Mouse (Mus musculus) ES-CJ7 (cell line): Measurements from ENCODE around the gene Rnd3.
A peak's percentile ranks its signal among the peaks of the same experiment; 100 is the strongest.

Experiments used
- DNase-seq: peaks from one replicate; pipeline ENCODE4 v3.0.0; 2011; ENCODE audit warnings: low read depth, low spot score

Rnd3 gene

DNA sequence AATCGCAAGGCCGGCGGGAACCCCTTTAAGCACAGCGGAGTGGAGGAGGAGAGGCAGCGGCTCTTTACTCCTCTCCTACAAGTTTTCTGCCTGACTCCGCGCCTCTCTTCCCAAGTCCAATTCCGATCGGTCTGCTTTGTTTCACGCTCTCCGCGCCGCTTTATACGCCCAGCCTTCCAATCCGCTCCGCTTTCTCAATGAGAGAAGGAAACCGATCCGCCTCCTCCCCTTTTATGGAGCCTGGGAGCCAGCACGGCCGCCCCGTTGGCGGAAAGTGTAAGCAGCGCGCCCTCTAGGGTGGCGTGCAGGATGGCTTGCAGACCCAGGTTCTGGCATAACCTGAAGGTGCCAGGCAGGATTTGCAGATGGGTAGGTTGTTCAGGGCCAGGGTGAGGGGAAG lies at the start of gene Rnd3:
Rnd3 (minus strand) TSS at position 137 of the 400 bp plus-strand sequence.
- peak; percentile 95 for DNase-seq

DNA sequence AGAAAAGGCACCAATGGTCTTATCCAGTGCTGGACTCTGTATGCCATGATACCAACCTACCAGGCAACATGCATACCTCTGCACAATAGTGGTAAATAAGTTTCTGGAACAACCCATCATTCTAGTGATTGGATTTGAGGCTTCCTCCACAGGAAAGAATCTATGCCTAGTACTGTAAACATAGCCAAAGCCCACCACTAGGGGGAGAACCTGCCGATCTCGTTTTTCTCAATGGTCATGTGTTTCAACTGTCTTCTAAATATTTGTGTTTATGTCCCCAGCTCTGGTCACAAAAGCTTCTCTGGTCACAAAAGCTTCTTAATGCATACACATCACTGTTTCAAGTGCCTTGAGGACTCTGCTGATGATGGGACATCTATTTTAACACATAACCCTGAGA lies 43.4 kb upstream of the Rnd3 start:
- peak; percentile 37 for DNase-seq

GRCm38 (mm10) chr2:51185762-51186161 lies 36.9 kb upstream of the Rnd3 start:
- no peak for DNase-seq

DNA sequence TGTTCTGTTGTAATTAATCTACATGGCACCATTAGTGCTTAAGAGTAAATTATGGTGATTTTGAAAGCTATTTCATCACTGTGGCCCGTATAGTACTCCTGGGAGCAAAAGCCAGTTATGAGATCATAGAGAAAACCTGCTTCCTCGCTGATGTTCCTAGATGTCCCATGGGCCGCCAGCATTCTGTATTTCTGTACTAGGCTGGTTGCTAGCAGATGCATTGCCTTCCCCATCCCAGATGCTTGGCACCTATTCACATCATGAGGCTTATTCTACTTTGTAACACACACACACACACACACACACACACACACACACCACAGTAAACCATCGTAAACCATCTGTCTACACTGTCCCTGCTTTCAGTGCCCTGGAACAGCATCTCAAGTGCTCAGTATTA lies 34.1 kb upstream of the Rnd3 start:
- DNase-seq: no peak

DNA sequence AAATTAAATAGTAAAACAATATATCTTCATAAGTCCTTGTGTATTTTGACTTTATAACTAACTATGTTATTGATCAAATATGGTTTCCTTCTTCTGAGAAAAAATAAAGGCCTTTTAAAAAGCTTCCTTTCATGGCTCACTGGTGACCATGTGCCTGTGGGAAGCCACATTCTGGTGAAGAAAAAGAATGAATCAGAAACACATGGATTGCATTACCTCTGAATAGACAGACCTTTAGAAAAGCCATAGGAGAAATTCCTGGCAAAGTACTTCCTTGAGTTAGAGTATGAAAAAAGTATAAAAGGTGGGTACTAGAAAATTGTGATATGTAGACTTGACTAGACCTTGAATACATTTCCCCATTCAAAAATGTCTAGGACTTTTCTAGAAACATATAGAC lies 32.5 kb upstream of the Rnd3 start:
- no peak for DNase-seq

DNA sequence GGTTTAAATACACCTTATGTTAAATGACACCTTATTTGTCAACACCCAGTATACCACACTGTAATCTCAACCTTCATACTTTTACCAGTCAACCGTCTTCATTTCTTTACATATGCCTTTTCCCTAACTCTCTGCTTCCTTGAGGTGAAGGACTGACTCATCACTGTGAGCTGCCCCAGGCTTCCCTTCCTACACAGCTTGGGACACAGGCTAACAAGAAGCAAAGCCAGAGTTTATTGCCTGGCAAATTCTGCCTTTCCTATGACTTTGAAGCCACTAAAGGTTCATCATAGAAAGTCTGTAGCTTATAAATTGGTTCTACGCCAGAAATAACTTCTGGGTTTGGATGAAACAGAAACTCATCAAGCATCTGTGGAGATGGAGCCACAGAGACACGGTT lies 30.2 kb upstream of the Rnd3 start:
- DNase-seq: no peak

DNA sequence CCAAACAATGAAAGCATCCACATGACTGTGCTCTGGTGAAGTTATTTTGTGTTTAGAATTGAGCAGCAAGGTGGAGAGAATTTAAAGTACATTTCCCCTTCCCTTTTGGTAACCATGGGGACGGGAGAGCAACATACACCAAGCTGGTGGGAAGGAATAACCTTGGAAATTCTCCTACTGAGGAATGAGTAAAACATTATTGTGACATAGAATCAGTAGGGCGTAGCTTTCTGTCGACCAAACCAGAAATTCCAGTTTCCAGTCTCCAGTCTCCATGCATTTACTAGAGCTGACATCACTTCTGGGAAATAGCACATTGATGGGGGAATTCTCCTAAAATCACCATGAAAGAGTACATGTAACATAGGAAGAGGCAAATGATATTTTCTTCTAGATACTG lies 28.7 kb upstream of the Rnd3 start:
- no peak for DNase-seq

GRCm38 (mm10) chr2:51175276-51175675 lies 26.4 kb upstream of the Rnd3 start:
- DNase-seq: no peak

DNA sequence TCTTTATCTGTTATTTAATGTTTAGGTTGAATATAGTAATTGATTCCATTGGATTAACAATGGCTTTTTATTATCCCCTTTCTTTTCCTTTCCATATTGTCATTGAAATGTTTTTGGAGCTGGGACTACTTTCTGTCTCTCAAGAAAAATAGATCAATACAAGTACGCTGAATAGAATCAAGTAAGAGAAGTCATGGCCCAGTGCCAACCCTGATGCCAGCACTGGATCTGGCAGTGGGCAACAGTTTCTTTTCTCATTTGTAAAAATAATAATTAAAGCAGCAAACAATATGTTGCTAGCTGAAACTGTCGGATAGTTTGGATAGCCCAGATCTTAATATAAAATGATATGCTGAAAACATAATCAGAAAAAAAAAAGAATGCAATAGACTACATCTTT lies 12.2 kb upstream of the Rnd3 start:
- DNase-seq: no peak

DNA sequence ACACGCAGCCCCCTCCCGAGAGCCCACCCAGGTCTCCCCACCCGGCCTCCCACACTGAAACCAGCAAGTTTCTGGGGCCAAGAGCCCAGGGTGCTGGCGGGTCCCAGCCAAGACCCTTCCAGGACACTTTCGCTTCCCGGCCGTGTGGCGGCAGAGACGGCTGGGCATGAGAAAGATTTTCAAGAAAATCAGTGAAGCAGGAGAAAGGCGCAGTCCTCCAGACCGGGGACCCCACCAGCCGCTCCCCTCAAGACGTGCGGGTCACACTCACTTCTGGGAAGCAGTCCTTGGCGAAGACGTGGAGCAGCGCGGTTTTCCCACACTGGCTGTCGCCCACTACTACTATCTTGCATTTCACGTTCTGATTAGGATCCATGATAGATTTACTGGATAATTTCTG lies 457 bp downstream of the Rnd3 start:
- DNase-seq: no peak

DNA sequence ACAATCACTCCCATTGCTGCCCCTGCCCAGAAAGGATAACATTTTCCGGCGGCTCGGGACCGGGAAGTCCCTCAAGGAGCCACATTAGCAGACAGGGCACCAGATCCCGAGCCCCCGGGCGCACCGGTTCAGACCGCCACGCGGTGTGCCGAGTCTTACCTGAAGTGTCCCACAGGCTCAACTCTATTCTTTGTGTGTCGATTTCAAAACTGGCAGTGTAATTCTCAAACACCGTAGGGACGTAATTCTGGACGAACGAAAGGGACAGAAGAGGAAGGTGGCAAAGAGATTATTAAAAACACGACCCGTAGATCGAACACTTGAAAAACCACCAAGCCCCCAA lies 875 bp downstream of the Rnd3 start:
- no peak for DNase-seq

DNA sequence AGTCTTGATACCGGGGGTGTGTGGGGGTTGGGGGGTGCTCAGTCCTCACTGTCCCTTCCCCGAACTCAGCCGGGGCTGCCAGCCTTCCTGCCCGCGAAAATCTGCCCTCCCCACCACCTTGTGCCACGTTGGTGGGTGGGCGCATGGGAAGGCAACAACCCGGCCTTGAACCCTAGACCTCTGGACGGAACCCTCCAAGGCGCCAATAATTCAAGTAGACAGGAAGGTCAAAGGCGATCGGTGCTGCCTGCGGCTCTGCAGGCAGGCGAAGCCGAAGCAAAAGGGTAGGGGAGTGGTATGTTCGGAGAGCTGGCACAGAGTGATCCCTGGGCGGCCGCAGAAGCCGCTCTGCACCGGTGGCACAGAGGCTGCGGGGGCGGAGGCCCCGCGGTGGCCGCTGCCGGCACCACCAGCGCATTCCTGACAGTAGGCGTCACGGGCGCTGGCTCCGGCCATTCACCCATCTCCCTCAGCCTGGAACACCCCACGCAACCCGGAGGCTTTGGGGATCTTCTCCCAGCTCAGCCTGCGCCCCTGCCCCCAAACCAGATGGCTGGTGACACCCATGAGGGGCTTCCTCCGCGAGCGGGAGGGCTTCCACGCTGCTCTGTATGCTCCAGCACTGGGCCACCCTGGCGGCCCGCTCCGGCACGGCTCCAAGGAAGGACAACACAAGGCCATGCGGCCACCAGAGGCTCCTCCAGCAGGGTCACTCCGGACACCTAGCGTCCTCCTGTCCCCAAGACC lies 1.4 kb downstream of the Rnd3 start:
- DNase-seq: peak; percentile 62

GRCm38 (mm10) chr2:51146871-51147317 lies 2.0 kb downstream of the Rnd3 start:
- peak; percentile 74 for DNase-seq

DNA sequence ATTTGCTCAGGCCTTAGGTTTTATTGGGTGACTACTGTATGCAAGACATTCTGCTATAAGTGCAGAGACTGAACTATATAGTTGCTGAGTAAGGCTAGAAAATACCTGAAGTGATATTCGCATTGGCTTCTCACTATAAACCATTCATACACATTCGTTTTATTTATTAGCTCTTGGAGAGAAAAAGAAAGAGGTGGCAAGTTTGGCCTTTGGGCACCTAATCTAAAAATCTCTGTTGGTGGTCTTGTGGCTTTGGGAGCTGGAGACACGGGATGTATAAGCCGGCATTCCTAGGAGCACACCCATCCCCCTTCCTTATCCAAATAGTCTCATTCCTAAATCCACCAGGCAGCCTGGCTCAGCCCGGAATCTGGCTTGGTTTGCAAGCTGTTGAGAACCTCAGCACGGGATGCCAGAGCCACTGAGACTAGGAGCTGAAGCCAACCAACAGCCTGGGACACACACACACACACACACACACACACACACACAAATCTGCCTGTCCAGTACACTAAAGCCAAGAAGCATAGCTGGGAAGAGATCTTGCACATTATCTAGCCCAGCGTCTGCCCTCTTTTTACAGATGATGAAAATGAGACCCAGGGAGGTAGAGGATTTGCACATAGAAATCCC lies 3.0 kb downstream of the Rnd3 start:
- peak; percentile 70 for DNase-seq

DNA sequence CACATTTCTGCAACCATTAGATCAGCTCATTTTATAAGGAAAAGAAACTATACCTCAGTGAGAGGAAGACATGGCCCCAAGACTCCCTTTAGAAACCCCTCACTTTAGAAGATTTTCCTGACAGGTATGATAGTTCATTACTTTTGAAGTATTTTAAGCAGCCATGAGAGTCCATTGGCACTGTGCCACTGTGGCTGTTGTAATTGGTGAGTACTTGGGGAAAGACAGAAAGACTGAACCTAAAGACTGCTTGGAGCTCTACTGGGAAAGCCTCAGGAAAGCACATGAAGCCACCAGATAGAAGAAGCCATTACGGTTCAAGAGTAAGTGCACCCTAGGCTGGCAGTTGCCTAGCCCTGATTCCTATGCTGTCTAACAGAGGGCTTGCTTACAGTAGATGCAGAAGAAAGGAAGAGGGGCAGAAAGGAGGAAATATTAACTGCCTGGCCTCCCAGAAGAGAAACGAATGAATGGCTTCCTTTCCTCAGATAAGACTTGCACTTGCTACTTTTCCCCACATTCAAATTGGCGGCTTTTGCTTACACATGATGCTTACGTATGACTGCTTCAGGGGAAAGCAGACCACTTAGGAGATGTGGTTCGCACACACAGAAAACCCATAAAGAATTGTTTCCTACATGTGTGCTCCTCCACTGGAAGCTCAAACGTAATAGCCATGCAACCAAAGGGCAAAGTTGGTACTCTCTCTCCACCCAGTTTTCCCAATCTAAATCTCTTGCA lies 4.4 kb downstream of the Rnd3 start:
- DNase-seq: no peak

DNA sequence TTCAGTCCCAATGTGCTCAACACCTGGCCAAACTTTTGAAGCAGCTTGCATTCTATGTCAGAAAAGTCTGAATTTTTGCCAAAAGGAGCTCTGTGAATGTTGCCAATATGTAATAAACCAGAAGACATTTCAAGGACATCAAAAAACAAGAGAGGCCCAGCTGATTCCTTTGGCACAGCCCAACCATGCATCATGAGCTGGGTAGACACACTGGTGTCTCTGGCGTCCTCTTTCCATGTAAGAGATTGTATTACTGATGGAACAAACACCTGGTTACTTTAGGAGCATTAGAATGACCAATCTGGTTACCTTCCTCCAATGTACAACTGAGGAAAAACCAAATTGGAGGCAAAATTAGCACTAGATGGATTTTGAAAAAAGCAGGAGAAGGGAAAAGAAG lies 6.5 kb downstream of the Rnd3 start:
- no peak for DNase-seq

DNA sequence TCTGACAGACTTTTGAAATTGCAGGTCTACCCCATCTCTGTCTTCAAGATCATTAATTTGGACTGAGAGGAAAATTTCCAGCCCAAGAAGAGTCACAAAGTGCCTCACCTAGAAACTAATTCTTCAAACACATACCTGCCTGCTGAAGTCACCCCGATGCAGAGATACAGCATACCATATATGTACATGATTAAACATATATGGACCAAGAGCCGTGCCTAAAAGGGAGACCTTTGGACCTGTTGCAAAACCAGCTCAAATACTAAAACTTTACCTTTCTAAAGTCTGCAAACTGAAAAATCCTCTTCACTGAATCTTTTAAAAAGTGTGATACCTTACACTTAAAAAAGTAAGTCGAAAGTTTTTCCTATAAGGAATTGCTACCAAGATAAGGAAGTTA lies 7.6 kb downstream of the Rnd3 start:
- no peak for DNase-seq

- DNase-seq: peak; percentile 85
Observed at GRCm38 (mm10) chr2:51140486-51140885, 8.4 kb downstream of the Rnd3 start.

GRCm38 (mm10) chr2:51139912-51140446 lies 8.9 kb downstream of the Rnd3 start:
- DNase-seq: no peak

DNA sequence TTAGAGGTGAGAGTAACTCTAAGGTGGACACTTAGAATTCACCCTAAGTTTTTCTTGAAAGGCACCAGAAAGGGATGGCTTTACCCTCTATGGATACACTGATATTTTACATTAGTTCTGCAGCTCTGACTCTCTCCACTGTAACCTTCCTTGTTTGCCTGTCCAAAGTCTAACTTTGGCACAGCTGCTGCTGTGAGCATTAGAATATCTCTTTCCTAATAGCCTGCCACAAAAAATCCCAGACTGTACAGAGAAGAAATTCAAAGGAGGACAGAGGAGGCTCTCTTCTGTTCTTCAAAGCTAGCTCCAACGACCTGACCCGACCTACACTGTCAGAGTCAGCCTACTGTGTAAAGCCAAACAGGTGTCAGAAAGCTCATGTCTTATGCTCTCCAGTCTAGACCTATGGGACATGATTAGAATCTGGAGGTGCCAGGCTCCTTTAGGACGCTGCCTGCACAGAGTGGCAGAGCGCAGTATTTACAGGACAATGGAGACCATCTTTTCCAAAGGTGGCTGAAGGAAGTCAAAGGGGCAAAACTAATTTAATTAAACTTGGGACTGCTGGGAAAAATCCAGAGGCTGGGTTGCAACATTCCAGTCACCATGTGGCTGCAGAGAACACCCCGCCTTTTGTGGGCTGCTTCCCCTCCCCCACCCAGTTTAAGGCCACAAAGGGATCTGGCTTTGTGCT lies 9.5 kb downstream of the Rnd3 start:
- DNase-seq: peak; percentile 91

GRCm38 (mm10) chr2:51137726-51138125 lies 11.2 kb downstream of the Rnd3 start:
- peak; percentile 42 for DNase-seq

DNA sequence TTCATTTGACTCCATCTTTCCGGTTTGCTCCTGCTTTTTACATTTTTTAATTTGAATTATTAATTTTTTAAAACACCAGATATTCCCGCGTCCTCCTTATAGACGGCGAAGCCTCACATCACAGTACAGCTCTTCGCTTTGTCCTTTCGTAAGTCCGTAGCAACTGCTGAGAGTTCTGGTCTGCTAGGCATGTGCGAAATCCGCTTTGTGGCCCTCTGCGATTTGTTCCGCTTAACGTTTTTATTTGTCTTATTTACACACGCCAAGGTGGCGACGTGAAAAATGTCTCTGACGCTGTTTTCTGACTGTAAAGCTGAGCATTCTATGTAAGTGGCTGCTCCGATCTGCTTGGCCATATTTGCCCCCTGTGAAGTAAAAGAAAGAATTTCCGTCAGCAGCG lies 16.7 kb downstream of the Rnd3 start:
- DNase-seq: no peak
